Mouse (Mus musculus) intestine, embryonic 15.5 days (tissue): ENCODE data around the gene Slc16a9. TPM values are rescaled to one million over a fixed set of nuclear protein-coding genes. Genes with fewer than 3 reads are reported as not detected.

Experiments used
- ATAC-seq: fragments of 200-750 bp; cut with Nextera tagmentation; 2 replicates; pipeline ENCODE4 v1.8.0; 2017; ENCODE audit warnings: moderate TSS enrichment, moderate library complexity
- H3K27ac ChIP-seq: fragments of 300-500 bp; sonication (generic); 2 replicates; pipeline ENCODE4 v1.5.1; 2015; ENCODE audit warnings: mild to moderate bottlenecking, inconsistent platforms
- H3K27me3 ChIP-seq: fragments of 300-500 bp; sonication (generic); replicated peaks from 2 replicates; pipeline ENCODE4 v1.6.1; 2015; ENCODE audit warnings: inconsistent platforms
- H3K36me3 ChIP-seq: fragments of 300-500 bp; sonication (generic); 2 replicates; pipeline ENCODE4 v1.6.1; 2015; ENCODE audit warnings: inconsistent platforms
- H3K4me1 ChIP-seq: fragments of 300-500 bp; sonication (generic); replicated peaks from 2 replicates; pipeline ENCODE4 v1.6.1; 2015; ENCODE audit warnings: inconsistent platforms
- H3K4me2 ChIP-seq: fragments of 300-500 bp; sonication (generic); replicated peaks from 2 replicates; pipeline ENCODE4 v1.6.1; 2015; ENCODE audit warnings: mild to moderate bottlenecking, inconsistent platforms
- H3K4me3 ChIP-seq: fragments of 300-500 bp; sonication (generic); replicated peaks from 2 replicates; pipeline ENCODE4 v1.5.1; 2015; ENCODE audit warnings: inconsistent platforms
- H3K9ac ChIP-seq: fragments of 300-500 bp; sonication (generic); 2 replicates; pipeline ENCODE4 v1.6.1; 2015; ENCODE audit warnings: inconsistent platforms
- H3K9me3 ChIP-seq: fragments of 300-500 bp; sonication (generic); 2 replicates; pipeline ENCODE4 v1.6.1; 2016; ENCODE audit warnings: inconsistent platforms
- WGBS: fragments of 180-500 bp; shearing (Covaris S2); methylation state at CpG from one replicate; pipeline ENCODE4 v1.1.7; 2015; 5-methylcytosine and 5-hydroxymethylcytosine counted together
- polyA plus RNA-seq: library from polyadenylated mRNA; unstranded; fragments of >200 nt; fragmentation: Nextera tagmentation; extraction: Ambion mirVana; gene quantifications from 2 replicates; pipeline ENCODE4 v1.2.1, GENCODE M21; 2015

Gene Slc16a9
- polyA plus RNA-seq, 1 experiment from 2014 or later, result 1.5 TPM

- no peak overlapping the region for H3K9ac ChIP-seq
- no peak overlapping the region for H3K4me3 ChIP-seq
- no peak overlapping the region for H3K27ac ChIP-seq
- H3K36me3 ChIP-seq, result no peaks in the 10 kb centered on the region
- no peak overlapping the region for H3K4me2 ChIP-seq
- no peaks in the 10 kb centered on the region for H3K27me3 ChIP-seq
- WGBS, result 53% methylated on average over 14 of the region's 14 CpGs
- H3K4me1 ChIP-seq, result 0 out of 2 replicates have a peak, but pooled peaks cover 5% of the 10 kb centered on the region
- 0 out of 2 replicates have a peak, but pooled peaks have one; percentile 29 for ATAC-seq
- peaks cover 3% of the 10 kb centered on the region; the same call in 1 of the 2 replicates for H3K9me3 ChIP-seq
Measured at GRCm38 (mm10) chr10:70288406-70289327, 43.8 kb downstream of the Slc16a9 start.

- Histone ChIP-seq H3K9ac (no peak overlapping the region), H3K4me3 (no peak overlapping the region), H3K4me2 (no peak overlapping the region), H3K27me3 (no peaks in the 10 kb centered on the region), H3K36me3 (no peaks in the 10 kb centered on the region), H3K9me3 (peaks cover 3% of the 10 kb centered on the region; the same call in 1 of the 2 replicates), H3K27ac (no peak overlapping the region), H3K4me1 (0 out of 2 replicates have a peak, but pooled peaks cover 9% of the 10 kb centered on the region)
- no peak for ATAC-seq
- WGBS, result 26% methylated on average over 7 of the region's 7 CpGs
Measured at GRCm38 (mm10) chr10:70292014-70292413, 47.1 kb downstream of the Slc16a9 start.

- H3K9me3 ChIP-seq, result peaks cover 3% of the 10 kb centered on the region; the same call in 1 of the 2 replicates
- 41% methylated on average over 8 of the region's 8 CpGs for WGBS
- no peak overlapping the region for H3K9ac ChIP-seq
- no peak overlapping the region for H3K27ac ChIP-seq
- H3K4me3 ChIP-seq, result no peak overlapping the region
- no peaks in the 10 kb centered on the region for H3K27me3 ChIP-seq
- H3K36me3 ChIP-seq, result no peaks in the 10 kb centered on the region
- H3K4me2 ChIP-seq, result no peak overlapping the region
- no peak for ATAC-seq
- H3K4me1 ChIP-seq, result 0 out of 2 replicates have a peak, but pooled peaks cover 5% of the 10 kb centered on the region
Measured at GRCm38 (mm10) chr10:70294094-70294493, 49.2 kb downstream of the Slc16a9 start.

- WGBS, result 9% methylated on average over 20 of the region's 20 CpGs
- Histone ChIP-seq H3K27ac (no peak overlapping the region), H3K9ac (no peak overlapping the region), H3K4me1 (0 out of 2 replicates have a peak, but pooled peaks cover 5% of the 10 kb centered on the region), H3K36me3 (no peaks in the 10 kb centered on the region), H3K4me2 (peak overlapping the region; percentile 42), H3K9me3 (no peaks in the 10 kb centered on the region), H3K27me3 (no peaks in the 10 kb centered on the region), H3K4me3 (no peak overlapping the region)
- peak; percentile 83 for ATAC-seq
Measured at GRCm38 (mm10) chr10:70296531-70297366, 51.8 kb downstream of the Slc16a9 start.

GRCm38 (mm10) chr10:70299118-70299517, 54.2 kb downstream of the Slc16a9 start:
- ATAC-seq, result no peak
- Histone ChIP-seq H3K27me3 (no peaks in the 10 kb centered on the region), H3K9me3 (no peaks in the 10 kb centered on the region), H3K9ac (no peak overlapping the region), H3K4me2 (no peak overlapping the region), H3K27ac (no peak overlapping the region), H3K4me3 (no peak overlapping the region), H3K36me3 (no peaks in the 10 kb centered on the region), H3K4me1 (0 out of 2 replicates have a peak, but pooled peaks cover 5% of the 10 kb centered on the region)
- WGBS, result 64% methylated on average over 2 of the region's 2 CpGs

GRCm38 (mm10) chr10:70299653-70300052, 54.8 kb downstream of the Slc16a9 start:
- H3K9ac ChIP-seq, result no peak overlapping the region
- no peak overlapping the region for H3K4me3 ChIP-seq
- H3K36me3 ChIP-seq, result no peaks in the 10 kb centered on the region
- 44% methylated on average over 5 of the region's 5 CpGs for WGBS
- H3K27me3 ChIP-seq, result no peaks in the 10 kb centered on the region
- ATAC-seq, result no peak
- 0 out of 2 replicates have a peak, but pooled peaks cover 5% of the 10 kb centered on the region for H3K4me1 ChIP-seq
- H3K27ac ChIP-seq, result no peak overlapping the region
- no peak overlapping the region for H3K4me2 ChIP-seq
- H3K9me3 ChIP-seq, result no peaks in the 10 kb centered on the region

- H3K4me2 ChIP-seq, result no peak overlapping the region
- no peaks in the 10 kb centered on the region for H3K9me3 ChIP-seq
- H3K9ac ChIP-seq, result no peak overlapping the region
- H3K4me3 ChIP-seq, result no peak overlapping the region
- 34% methylated on average over 2 of the region's 2 CpGs for WGBS
- no peaks in the 10 kb centered on the region for H3K36me3 ChIP-seq
- no peaks in the 10 kb centered on the region for H3K27me3 ChIP-seq
- no peak for ATAC-seq
- H3K27ac ChIP-seq, result no peak overlapping the region
- 0 out of 2 replicates have a peak, but pooled peaks cover 5% of the 10 kb centered on the region for H3K4me1 ChIP-seq
Measured at GRCm38 (mm10) chr10:70301190-70301589, 56.3 kb downstream of the Slc16a9 start.

- no peak overlapping the region for H3K27ac ChIP-seq
- H3K4me3 ChIP-seq, result no peak overlapping the region
- no peak overlapping the region for H3K9ac ChIP-seq
- H3K9me3 ChIP-seq, result no peaks in the 10 kb centered on the region
- no peak for ATAC-seq
- H3K36me3 ChIP-seq, result no peaks in the 10 kb centered on the region
- H3K4me2 ChIP-seq, result no peak overlapping the region
- H3K27me3 ChIP-seq, result no peaks in the 10 kb centered on the region
- WGBS, result 82% methylated on average over 6 of the region's 6 CpGs
- no peaks in the 10 kb centered on the region for H3K4me1 ChIP-seq
Measured at GRCm38 (mm10) chr10:70303203-70303602, 58.3 kb downstream of the Slc16a9 start.

- Histone ChIP-seq H3K9me3 (no peaks in the 10 kb centered on the region), H3K9ac (no peak overlapping the region), H3K4me1 (no peaks in the 10 kb centered on the region), H3K4me2 (no peak overlapping the region), H3K27me3 (no peaks in the 10 kb centered on the region), H3K27ac (no peak overlapping the region), H3K4me3 (no peak overlapping the region), H3K36me3 (no peaks in the 10 kb centered on the region)
- WGBS, result 78% methylated on average over 5 of the region's 5 CpGs
- no peak for ATAC-seq
Measured at GRCm38 (mm10) chr10:70305683-70306082, 60.8 kb downstream of the Slc16a9 start.

GRCm38 (mm10) chr10:70309416-70309815, 64.5 kb downstream of the Slc16a9 start:
- Histone ChIP-seq H3K4me1 (no peaks in the 10 kb centered on the region), H3K4me2 (no peak overlapping the region), H3K27me3 (no peaks in the 10 kb centered on the region), H3K9ac (no peak overlapping the region), H3K36me3 (no peaks in the 10 kb centered on the region), H3K4me3 (no peak overlapping the region), H3K27ac (no peak overlapping the region), H3K9me3 (no peaks in the 10 kb centered on the region)
- WGBS, result 91% methylated on average over 8 of the region's 8 CpGs
- no peak for ATAC-seq

- Histone ChIP-seq H3K4me2 (no peak overlapping the region), H3K4me1 (no peaks in the 10 kb centered on the region), H3K27ac (no peak overlapping the region), H3K27me3 (no peaks in the 10 kb centered on the region), H3K4me3 (no peak overlapping the region), H3K9me3 (no peaks in the 10 kb centered on the region), H3K36me3 (no peaks in the 10 kb centered on the region), H3K9ac (no peak overlapping the region)
- no peak for ATAC-seq
- 83% methylated on average over 5 of the region's 5 CpGs for WGBS
Measured at GRCm38 (mm10) chr10:70310646-70311045, 65.7 kb downstream of the Slc16a9 start.

GRCm38 (mm10) chr10:70315895-70316294, 71.0 kb downstream of the Slc16a9 start:
- 86% methylated on average over 6 of the region's 6 CpGs for WGBS
- Histone ChIP-seq H3K4me3 (no peak overlapping the region), H3K27ac (no peak overlapping the region), H3K9me3 (no peaks in the 10 kb centered on the region), H3K27me3 (no peaks in the 10 kb centered on the region), H3K4me2 (no peak overlapping the region), H3K4me1 (no peaks in the 10 kb centered on the region), H3K36me3 (no peaks in the 10 kb centered on the region), H3K9ac (no peak overlapping the region)
- ATAC-seq, result no peak
